Mouse (Mus musculus) bone marrow, adult 2 months (tissue): Measurements from ENCODE around the gene Gm9732.
"Not testable (repeated sequence)": the region's sequence is repeated elsewhere in the genome, so short reads cannot be mapped to it uniquely, and the experiment has no call there.

Experiments
- CTCF ChIP-seq: fragments of 200-500 bp; IDR thresholded peaks from 2 replicates; pipeline ENCODE4 v1.5.1; 2011; ENCODE audit warnings: low read length, control low read depth; ENCODE audit not compliant: control insufficient read depth, insufficient read depth
- POLR2A ChIP-seq: fragments of 200-500 bp; IDR thresholded peaks from 2 replicates; pipeline ENCODE4 v1.6.1; 2011; ENCODE audit warnings: low read depth, mild to moderate bottlenecking, control low read depth, low read length, borderline replicate concordance; ENCODE audit not compliant: control insufficient read depth

- not testable (repeated sequence) for TF ChIP-seq CTCF, POLR2A
These were observed 18.3 kb upstream of the Gm9732 start for GRCm38 (mm10) chr14:43256511-43256910.
